Mouse (Mus musculus) myocyte (in vitro differentiated cells): Measurements from ENCODE around the gene Pltp.
"Not testable (repeated sequence)": the region's sequence is repeated elsewhere in the genome, so short reads cannot be mapped to it uniquely, and the experiment has no call there.

Experiments used
- E2F4 ChIP-seq: IDR thresholded peaks from one replicate; pipeline ENCODE4 v1.6.1; 2011; ENCODE audit warnings: mild to moderate bottlenecking, control low read depth, moderate library complexity; ENCODE audit not compliant: insufficient read depth
- MAX ChIP-seq: IDR thresholded peaks from one replicate; pipeline ENCODE4 v1.6.1; 2011; ENCODE audit warnings: low read depth, mild to moderate bottlenecking, control low read depth
- POLR2A ChIP-seq: IDR thresholded peaks from one replicate; pipeline ENCODE4 v1.6.1; 2011; ENCODE audit warnings: low read depth, mild to moderate bottlenecking, control low read depth, moderate library complexity; ENCODE audit not compliant: insufficient read length
- TCF3 ChIP-seq: IDR thresholded peaks from one replicate; pipeline ENCODE4 v1.6.1; 2011; ENCODE audit warnings: low read depth, control low read depth; ENCODE audit not compliant: insufficient read length
- USF1 ChIP-seq: IDR thresholded peaks from one replicate; pipeline ENCODE4 v1.6.1; 2011; ENCODE audit warnings: low read depth, mild to moderate bottlenecking, control low read depth, moderate library complexity

DNA sequence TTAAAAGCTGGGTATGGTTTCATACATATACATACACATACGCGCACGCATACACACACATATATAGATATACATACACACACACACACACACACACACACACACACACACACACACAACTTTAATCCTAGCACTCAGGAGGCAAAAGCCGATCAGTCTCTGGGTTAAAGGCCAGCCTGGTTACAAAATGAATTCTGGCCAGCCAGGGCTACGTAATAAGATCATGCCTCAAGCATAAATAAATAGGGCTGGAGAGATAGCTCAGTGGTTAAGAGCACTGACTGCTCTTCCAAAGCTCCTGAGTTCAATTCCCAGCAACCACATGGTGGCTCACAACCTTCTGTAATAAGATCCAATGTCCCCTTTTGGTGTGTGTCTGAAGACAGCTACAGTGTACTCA is 1.9 kb downstream of the Pltp start:
- TF ChIP-seq TCF3, MAX, POLR2A, E2F4, USF1: not testable (repeated sequence)
